Mouse (Mus musculus) embryo, embryonic 10 days (tissue): ENCODE data around the gene Plcb4.
"Not testable (repeated sequence)": the region's sequence is repeated elsewhere in the genome, so short reads cannot be mapped to it uniquely, and the experiment has no call there.

Source experiments
- DNase-seq: peaks from one replicate; pipeline ENCODE4 v3.0.0-alpha.2; 2015; ENCODE audit warnings: low spot score

The Plcb4 gene

DNA sequence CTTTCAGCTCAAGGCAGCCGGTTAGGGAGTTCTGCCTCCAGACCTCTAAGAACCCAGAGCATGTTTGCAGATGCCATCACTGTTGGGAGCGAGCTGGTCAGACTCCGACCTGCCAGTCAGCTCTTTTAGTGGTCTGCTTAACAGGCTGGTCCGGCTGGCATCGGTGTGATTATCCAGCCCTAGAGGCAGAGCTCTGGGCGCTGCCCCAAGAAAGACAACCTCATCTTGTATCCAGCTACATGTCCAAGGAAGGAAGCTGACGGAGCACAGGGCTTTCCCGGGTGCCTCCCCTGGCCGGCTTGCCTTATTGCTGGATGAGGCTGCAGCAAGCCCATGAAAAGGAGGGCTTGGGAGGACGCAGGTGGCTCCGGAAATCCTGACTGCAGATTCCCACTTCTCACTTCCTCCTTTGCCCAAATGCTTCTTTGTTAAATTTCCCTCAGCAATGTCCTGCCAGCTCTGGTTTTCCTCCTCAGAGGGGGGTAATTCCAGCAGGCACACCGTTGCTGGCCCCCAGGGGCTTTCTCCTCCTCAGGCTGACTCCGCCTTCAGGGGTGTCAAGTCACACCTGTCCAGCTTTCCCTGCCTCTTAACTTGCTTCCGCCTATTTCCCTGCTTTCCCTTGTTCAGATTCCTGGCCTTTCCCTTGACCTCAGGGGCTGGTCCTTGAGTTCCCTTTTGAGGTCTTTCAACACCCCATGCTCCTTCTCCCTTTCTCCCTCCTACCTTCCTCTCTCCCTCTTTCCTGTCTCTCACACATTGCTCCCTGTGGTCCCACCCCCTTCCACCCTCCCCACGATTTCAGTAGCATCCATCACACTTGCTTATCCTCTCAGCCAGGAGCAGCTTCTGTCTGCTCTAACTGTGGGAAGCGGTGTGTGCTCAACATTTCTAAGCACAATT lies 58.7 kb downstream of the Plcb4 start:
- DNase-seq: no peak

DNA sequence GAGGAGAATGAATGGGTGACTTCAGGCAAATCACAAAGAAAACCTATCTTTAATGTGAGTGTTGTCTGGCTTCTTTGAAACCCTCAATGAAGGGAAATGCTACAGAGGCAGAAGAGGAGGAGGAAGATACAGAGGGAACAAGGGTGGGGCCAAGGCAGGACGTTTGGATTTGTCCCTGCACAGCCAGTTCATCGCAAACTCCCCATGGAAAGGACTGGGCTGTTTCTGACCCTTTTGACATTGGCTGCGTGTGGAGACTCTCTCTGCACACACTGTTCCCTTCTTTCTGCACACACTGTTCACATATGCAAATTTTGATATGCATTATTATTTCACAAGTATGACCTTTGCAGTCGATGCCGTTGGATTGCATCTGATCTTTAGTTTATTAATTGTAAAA lies 63.3 kb downstream of the Plcb4 start:
- DNase-seq: no peak

DNA sequence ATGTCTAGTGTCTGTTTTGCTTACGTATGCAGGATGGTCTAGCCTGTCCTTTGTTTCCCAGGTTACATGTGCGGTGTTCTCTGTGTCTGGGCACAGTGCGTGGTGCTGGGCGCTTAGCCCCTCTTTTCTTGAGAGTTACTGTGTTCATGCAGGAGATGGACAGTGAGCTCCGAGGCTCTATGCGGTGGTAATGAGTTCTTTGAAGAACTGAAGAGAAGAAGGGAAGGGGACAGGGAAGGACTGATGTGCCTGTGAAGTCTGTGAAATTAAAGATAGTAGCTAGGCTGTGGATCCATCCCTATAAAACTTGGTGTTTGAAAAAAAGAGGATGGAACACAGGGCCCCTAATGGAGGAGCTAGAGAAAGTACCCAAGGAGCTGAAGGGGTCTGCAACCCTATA lies 64.6 kb downstream of the Plcb4 start:
- no peak for DNase-seq

GRCm38 (mm10) chr2:135724489-135724888 lies 65.7 kb downstream of the Plcb4 start:
- no peak for DNase-seq

DNA sequence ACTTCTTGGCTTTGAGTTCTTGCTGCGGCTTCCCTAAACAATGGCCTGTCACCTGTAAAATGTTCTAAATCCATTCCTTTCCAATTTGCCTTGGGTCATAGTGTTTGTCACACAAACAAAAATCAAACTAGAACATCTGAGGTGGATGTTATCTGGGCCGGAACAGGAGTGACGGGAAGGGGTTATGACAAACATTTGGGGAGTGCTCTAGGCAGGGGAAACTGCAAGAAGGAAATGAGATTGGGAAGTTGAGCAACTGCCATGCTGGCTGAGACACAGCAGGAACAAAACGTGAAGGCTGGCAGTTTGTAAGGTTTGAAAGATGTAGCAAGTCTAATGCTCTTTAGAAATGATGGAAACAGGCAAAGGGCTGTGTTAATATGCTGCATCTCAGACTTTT lies 66.6 kb downstream of the Plcb4 start:
- DNase-seq: no peak

- DNase-seq: no peak
These were observed 68.3 kb downstream of the Plcb4 start for GRCm38 (mm10) chr2:135727088-135727487.

DNA sequence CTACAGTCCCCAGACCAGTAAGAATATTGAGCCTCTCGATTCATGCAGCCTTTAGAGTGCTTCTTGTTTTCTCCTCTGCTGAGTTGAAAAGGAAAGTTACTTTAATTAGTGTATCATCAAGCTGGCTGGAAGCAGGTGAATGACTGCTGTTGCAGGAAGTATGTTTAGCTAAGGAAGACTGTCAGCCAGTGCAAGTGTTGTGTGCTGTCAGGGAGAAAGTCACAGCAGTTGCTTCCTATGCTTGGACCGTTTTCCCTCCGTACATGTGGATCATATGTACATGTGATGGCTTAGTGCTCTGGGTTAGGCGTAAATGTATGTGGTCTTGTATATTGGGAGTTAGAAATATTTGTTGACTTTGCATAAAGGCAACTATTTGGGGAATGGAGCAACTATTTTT lies 69.1 kb downstream of the Plcb4 start:
- DNase-seq: no peak

DNA sequence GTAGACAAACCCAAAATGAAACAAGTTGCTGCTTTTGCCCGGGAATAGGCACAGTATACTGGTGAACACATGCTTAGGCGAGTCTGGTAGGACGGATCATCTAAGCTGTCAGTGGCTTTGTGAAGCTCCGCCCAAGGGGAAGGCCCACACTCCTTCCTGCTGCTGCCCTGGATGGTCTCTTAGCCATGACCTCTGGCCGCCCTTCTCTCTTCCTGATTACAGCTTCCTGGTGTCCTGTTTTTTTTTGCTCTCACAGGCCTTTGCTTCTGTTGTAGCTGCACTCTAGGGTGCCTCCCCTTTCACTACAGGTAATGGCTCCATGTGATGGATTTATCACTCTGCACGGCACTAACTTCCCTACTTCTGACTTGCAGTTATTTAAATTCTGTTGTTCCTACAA lies 72.8 kb downstream of the Plcb4 start:
- peak; percentile 67 for DNase-seq

DNA sequence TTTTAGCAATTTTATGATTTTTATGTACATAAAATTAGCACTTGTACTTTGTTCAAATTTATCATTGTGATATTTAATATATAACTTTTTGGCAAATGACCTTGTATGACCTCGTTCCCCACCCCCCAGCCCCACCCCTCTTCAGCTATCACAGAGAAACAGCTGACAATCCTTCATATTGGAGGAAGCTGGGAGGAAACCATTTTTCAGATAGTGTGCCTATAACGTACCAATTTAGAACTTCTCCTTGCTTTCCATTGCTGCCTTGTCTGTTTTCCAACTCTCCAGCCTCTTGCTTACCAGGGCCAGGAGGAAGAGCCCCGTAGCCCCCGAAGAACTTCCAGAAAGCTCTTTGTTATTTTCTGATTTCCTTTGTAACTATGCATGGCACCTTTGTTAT lies 73.8 kb downstream of the Plcb4 start:
- DNase-seq: no peak

DNA sequence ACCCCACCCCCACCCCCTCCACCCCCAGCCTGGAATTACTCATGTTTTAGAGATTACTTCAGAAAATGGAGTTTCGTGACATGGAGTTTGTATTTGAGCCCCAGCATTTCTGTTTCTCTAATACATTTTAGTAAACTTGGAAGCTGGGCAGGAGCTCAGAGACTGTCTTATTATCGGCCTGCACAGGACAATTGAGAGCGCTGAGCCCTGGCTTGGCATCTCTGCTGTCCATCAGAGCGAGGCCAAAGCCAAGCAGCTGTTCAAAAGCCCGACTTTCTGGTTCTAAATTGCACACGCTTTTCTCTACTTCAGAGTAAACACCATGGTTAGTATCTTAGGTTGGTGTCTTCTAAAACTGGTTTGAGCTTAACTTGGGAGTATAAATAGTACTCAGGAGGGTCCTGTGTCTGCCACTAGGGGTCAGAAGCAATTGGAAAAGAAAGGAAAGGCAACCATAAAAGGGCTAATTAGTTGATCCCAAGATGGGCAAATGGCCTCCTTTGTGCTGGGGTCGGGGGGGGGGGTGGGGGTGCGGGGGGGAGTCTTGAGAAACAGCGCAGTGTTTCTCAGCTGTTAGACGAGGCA lies 75.2 kb downstream of the Plcb4 start:
- peak; percentile 42 for DNase-seq

- no peak for DNase-seq
These were observed 78.7 kb downstream of the Plcb4 start for GRCm38 (mm10) chr2:135737506-135737905.

GRCm38 (mm10) chr2:135738022-135738780 lies 79.4 kb downstream of the Plcb4 start:
- DNase-seq: not testable (repeated sequence)

DNA sequence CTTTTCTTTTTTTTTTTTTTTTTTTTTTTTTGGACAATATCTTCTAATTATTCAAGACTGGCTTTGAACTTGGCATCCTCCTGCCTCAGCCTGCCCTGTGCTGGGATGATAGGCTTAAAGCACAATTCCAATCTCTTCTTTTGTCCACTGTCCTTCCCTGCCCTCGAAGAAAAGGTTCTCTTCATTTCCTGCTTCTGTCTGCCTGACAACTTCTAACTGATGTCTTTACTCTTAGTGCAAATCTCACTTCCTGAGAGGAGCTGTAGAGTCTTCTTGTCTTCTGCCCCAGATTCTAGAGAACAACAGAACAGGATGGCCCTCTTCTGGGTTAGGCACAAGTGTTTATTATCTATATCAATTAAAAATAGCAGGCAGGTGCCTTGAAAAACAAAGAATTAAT lies 80.1 kb downstream of the Plcb4 start:
- no peak for DNase-seq

- DNase-seq: no peak
These were observed 84.3 kb downstream of the Plcb4 start for GRCm38 (mm10) chr2:135742954-135743700.

DNA sequence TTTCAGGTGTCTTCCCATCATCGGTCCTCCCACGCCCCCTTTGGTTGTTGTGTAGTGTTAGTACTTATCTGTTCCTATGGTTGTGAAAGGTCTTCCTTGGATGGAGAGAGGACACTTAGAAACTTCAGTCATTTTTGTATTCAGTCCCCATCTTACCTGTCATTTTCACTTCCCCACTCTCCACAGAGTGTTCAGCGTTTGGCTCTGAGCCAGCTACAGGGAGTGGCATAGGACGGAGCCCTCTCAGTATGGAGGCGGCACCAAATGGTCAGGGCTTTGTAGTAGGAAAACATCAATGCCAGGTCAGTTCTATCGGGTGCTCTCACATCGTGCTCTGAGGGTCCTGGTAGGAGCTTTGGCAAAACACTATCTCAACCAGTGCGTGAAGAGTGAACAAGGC lies 85.9 kb downstream of the Plcb4 start:
- DNase-seq: no peak

GRCm38 (mm10) chr2:135745126-135745525 lies 86.3 kb downstream of the Plcb4 start:
- DNase-seq: peak; percentile 46

DNA sequence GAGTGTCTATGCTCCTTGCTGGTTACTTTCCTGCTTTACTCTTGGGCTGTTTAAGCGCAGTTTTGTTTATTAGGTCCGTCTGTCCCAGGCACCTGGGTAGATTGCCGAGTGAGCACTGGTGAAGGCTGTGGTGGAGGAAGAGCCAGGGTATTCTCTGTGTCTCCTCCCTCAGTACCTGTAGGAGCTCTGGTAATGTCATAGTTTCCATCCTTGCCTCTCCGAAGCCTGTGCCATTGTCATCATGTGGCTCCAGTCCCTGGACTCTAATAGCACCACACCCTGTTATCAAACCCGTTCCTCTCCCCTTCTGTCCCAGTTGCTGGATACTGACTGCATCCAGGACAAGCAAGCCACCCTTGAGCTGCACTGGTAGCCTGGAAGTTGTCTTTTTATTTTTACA lies 89.6 kb downstream of the Plcb4 start:
- no peak for DNase-seq

DNA sequence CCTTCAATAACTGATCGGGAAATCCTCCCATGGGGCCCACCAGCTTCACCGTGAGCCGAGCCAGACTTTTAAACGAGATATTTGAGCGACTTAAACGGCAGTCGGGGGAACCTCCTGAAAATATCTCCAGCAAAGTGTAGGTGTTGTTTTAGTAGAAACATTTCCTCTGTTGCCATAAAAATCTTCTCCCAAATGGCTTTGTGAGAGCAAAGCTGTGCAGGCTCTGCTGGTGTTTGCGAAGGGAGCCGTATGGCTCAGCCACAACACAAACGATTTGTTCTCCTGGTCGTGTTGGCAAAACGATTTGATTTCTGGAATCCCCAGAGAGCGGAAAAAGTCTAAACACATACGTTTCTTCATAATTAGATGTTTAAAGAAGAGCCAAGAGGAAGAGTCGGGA lies 90.8 kb downstream of the Plcb4 start:
- no peak for DNase-seq

DNA sequence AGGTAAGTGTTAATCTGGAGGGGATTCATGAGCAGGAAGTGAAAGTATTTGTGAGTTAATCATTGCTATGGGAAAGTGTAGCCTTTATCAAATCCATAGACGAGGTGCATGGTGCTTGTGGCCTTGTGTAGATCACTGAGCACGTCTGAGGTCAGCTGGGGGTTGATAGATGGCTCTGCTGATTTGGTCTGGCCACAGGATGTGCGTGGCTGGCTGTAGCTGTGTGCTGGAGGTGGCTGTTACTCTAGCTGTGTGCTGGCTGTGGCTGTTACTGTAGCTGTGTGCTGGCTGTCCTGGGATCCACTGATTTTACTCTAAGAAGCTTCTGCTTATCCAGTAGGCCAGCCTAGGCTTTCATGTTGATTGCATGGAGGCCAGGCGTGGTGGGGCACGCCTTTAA lies 91.9 kb downstream of the Plcb4 start:
- no peak for DNase-seq

DNA sequence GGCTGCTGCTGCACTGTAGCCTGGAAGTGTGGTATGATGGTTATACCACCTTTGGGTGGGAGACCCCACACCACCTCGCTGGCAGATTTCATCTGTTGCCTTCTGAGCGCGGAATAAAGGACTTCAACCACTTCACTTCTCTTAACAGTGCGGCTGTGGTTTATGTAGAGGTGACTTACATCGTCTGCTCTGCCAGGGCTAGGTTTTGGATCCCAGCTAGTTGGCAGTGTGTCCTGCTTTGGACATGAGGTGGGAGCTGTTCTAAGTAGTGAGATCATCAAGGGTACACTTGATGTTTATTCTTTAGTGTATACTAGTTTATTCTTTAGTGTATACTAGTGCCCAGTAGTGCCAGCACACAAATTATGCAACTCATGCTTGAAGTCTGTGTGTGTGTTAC lies 97.0 kb downstream of the Plcb4 start:
- no peak for DNase-seq

GRCm38 (mm10) chr2:135757478-135757877 lies 98.7 kb downstream of the Plcb4 start:
- DNase-seq: no peak

GRCm38 (mm10) chr2:135759499-135760095 lies 100.8 kb downstream of the Plcb4 start:
- no peak for DNase-seq
